Mouse (Mus musculus) erythroblast, embryonic 14.5 days (primary cell): ENCODE data around the gene Rsrc2.

ENCODE experiments used
- GATA1 ChIP-seq: IDR thresholded peaks from 2 replicates; pipeline ENCODE4 v1.6.1; 2012; ENCODE audit warnings: low read length, inconsistent platforms, mixed read lengths
- TAL1 ChIP-seq: IDR thresholded peaks from 3 replicates; pipeline ENCODE4 v1.6.1; 2012; ENCODE audit warnings: low read length, inconsistent platforms, mixed read lengths

- TF ChIP-seq GATA1: no peak
- no peak for TF ChIP-seq TAL1
Measured at GRCm38 (mm10) chr5:123713782-123714181, 35.4 kb downstream of the Rsrc2 start.
